Mouse (Mus musculus): ENCODE measurements around the gene Otud7b.
A peak's percentile ranks its signal among the peaks of the same experiment; 100 is the strongest.

The Otud7b gene

GRCm38 (mm10) chr3:96087219-96087618 lies 17.1 kb upstream of the Otud7b start:
- no peak for DNase-seq

- no peak for DNase-seq
Measured at GRCm38 (mm10) chr3:96087801-96088200, 16.5 kb upstream of the Otud7b start.

GRCm38 (mm10) chr3:96089882-96090489 lies 14.3 kb upstream of the Otud7b start:
- no peak for DNase-seq

- DNase-seq, result no peak
Measured at GRCm38 (mm10) chr3:96091146-96091545, 13.2 kb upstream of the Otud7b start.

GRCm38 (mm10) chr3:96091966-96092365 lies 12.4 kb upstream of the Otud7b start:
- DNase-seq, result no peak

GRCm38 (mm10) chr3:96093509-96093908 lies 10.8 kb upstream of the Otud7b start:
- no peak for DNase-seq

- DNase-seq, result peak in 1 of 2 experiments; percentile 22
Measured at GRCm38 (mm10) chr3:96094203-96094602, 10.1 kb upstream of the Otud7b start.

- DNase-seq, result no peak
Measured at GRCm38 (mm10) chr3:96098168-96098567, 6.2 kb upstream of the Otud7b start.

GRCm38 (mm10) chr3:96098616-96099267 lies 5.6 kb upstream of the Otud7b start:
- peak; percentile 82 to 91 for DNase-seq

GRCm38 (mm10) chr3:96102100-96102872 lies 2.0 kb upstream of the Otud7b start:
- DNase-seq, result peak; percentile 72 to 77

GRCm38 (mm10) chr3:96103901-96104260 lies 446 bp upstream of the Otud7b start:
- DNase-seq, result no peak

GRCm38 (mm10) chr3:96105232-96105747 lies 963 bp downstream of the Otud7b start:
- peak in 1 of 2 experiments; percentile 20 for DNase-seq

GRCm38 (mm10) chr3:96106151-96106550 lies 1.8 kb downstream of the Otud7b start:
- DNase-seq, result peak in 1 of 2 experiments; percentile 32

GRCm38 (mm10) chr3:96108315-96108714 lies 4.0 kb downstream of the Otud7b start:
- DNase-seq, result no peak

GRCm38 (mm10) chr3:96113251-96113650 lies 8.9 kb downstream of the Otud7b start:
- DNase-seq, result peak; percentile 22 to 63

GRCm38 (mm10) chr3:96118142-96118541 lies 13.8 kb downstream of the Otud7b start:
- no peak for DNase-seq

GRCm38 (mm10) chr3:96118702-96119101 lies 14.4 kb downstream of the Otud7b start:
- DNase-seq, result no peak

- no peak for DNase-seq
Measured at GRCm38 (mm10) chr3:96124235-96124634, 19.9 kb downstream of the Otud7b start.

GRCm38 (mm10) chr3:96128128-96128527 lies 23.8 kb downstream of the Otud7b start:
- DNase-seq, result peak; percentile 32 to 36

GRCm38 (mm10) chr3:96132478-96132877 lies 28.2 kb downstream of the Otud7b start:
- no peak for DNase-seq

GRCm38 (mm10) chr3:96133327-96133905 lies 29.1 kb downstream of the Otud7b start:
- DNase-seq, result peak; percentile 43 to 52

GRCm38 (mm10) chr3:96135011-96135410 lies 30.7 kb downstream of the Otud7b start:
- peak; percentile 45 to 59 for DNase-seq

GRCm38 (mm10) chr3:96147950-96148349 lies 43.6 kb downstream of the Otud7b start:
- DNase-seq, result peak in 1 of 2 experiments; percentile 70

Measured in lung, adult 18-20 months (tissue).